Mouse (Mus musculus) heart, adult 2 months (tissue): Measurements from ENCODE around the gene 2010300C02Rik.

Experiments
- CTCF ChIP-seq: fragments of 200-600 bp; IDR thresholded peaks from 2 replicates; pipeline ENCODE4 v1.8.1; 2022; ENCODE audit warnings: antibody characterized with exemption, mild to moderate bottlenecking, moderate library complexity
- EP300 ChIP-seq: fragments of 200-500 bp; IDR thresholded peaks from 2 replicates; pipeline ENCODE4 v1.6.1; 2011; ENCODE audit warnings: low read depth, low read length, control low read depth; ENCODE audit not compliant: insufficient read depth
- POLR2A ChIP-seq: fragments of 200-500 bp; IDR thresholded peaks from 2 replicates; pipeline ENCODE4 v1.6.1; 2011; ENCODE audit warnings: mild to moderate bottlenecking, low read depth, low read length, control low read depth; ENCODE audit not compliant: insufficient read depth

GRCm38 (mm10) chr1:37686953-37687441 is 32.9 kb downstream of the 2010300C02Rik start:
- no peak for TF ChIP-seq CTCF
- no peak for TF ChIP-seq EP300
- TF ChIP-seq POLR2A: no peak
